Mouse (Mus musculus) heart, embryonic 11.5 days (tissue): ENCODE data around the gene Inmt. TPM values are rescaled to one million over a fixed set of nuclear protein-coding genes. Genes with fewer than 3 reads are reported as not detected.
A peak's percentile ranks its signal among the peaks of the same experiment; 100 is the strongest.

ENCODE experiments used
- ATAC-seq: fragments of 200-750 bp; cut with Nextera tagmentation; replicated peaks from 2 replicates; pipeline ENCODE4 v1.8.0; 2017; ENCODE audit warnings: moderate library complexity; ENCODE audit not compliant: insufficient number of reproducible peaks, low FRiP score, low TSS enrichment
- H3K27ac ChIP-seq: fragments of 300-500 bp; sonication (generic); 2 replicates; pipeline ENCODE4 v1.5.1; 2014; ENCODE audit warnings: mild to moderate bottlenecking, low read depth, low read length
- H3K27me3 ChIP-seq: fragments of 300-500 bp; sonication (generic); 2 replicates; pipeline ENCODE4 v1.6.1; 2014; ENCODE audit warnings: mild to moderate bottlenecking, low read length, mixed read lengths; ENCODE audit not compliant: control insufficient read depth, insufficient read depth
- H3K36me3 ChIP-seq: fragments of 300-500 bp; sonication (generic); 2 replicates; pipeline ENCODE4 v1.6.1; 2014; ENCODE audit warnings: mild to moderate bottlenecking, low read length, moderate library complexity, mixed read lengths; ENCODE audit not compliant: control insufficient read depth, insufficient read depth
- H3K4me1 ChIP-seq: fragments of 300-500 bp; sonication (generic); 2 replicates; pipeline ENCODE4 v1.6.1; 2014; ENCODE audit warnings: low read length; ENCODE audit not compliant: control insufficient read depth, insufficient read depth
- H3K4me2 ChIP-seq: fragments of 300-500 bp; sonication (generic); 2 replicates; pipeline ENCODE4 v1.6.1; 2014; ENCODE audit warnings: mild to moderate bottlenecking, moderate library complexity
- H3K4me3 ChIP-seq: fragments of 300-500 bp; sonication (generic); 2 replicates; pipeline ENCODE4 v1.5.1; 2014; ENCODE audit warnings: low read depth, low read length
- H3K9ac ChIP-seq: fragments of 300-500 bp; sonication (generic); 2 replicates; pipeline ENCODE4 v1.6.1; 2014; ENCODE audit warnings: mild to moderate bottlenecking, low read depth, low read length, moderate library complexity
- H3K9me3 ChIP-seq: fragments of 300-500 bp; sonication (generic); replicated peaks from 2 replicates; pipeline ENCODE4 v1.6.1; 2016; ENCODE audit warnings: low read length; ENCODE audit not compliant: control insufficient read depth
- WGBS: fragments of 180-500 bp; shearing (Covaris S2); extraction: QIAGEN DNeasy Blood & Tissue Kit; methylation state at CpG from one replicate; pipeline ENCODE4 v1.1.7; 2014; ENCODE audit not compliant: insufficient replicate concordance; 5-methylcytosine and 5-hydroxymethylcytosine counted together
- polyA plus RNA-seq: library from polyadenylated mRNA; unstranded; fragments of >200 nt; fragmentation: Nextera tagmentation; extraction: Ambion mirVana; gene quantifications from 2 replicates; pipeline ENCODE4 v1.2.1, GENCODE M21; 2014

Inmt gene
- polyA plus RNA-seq, 1 experiment from 2014 or later: not detected

GRCm38 (mm10) chr6:55152226-55152625, 22.6 kb downstream of the Inmt start:
- no peak overlapping the region for H3K27ac ChIP-seq
- 86% methylated on average over 3 of the region's 3 CpGs for WGBS
- no peak overlapping the region for H3K4me3 ChIP-seq
- no peaks in the 10 kb centered on the region for H3K36me3 ChIP-seq
- H3K9me3 ChIP-seq: no peaks in the 10 kb centered on the region
- no peaks in the 10 kb centered on the region for H3K27me3 ChIP-seq
- no peaks in the 10 kb centered on the region for H3K4me1 ChIP-seq
- no peak overlapping the region for H3K4me2 ChIP-seq
- ATAC-seq: no peak
- H3K9ac ChIP-seq: no peak overlapping the region

- Histone ChIP-seq H3K9me3 (no peaks in the 10 kb centered on the region; the same call in 1 of the 2 replicates), H3K4me3 (no peak overlapping the region), H3K9ac (no peak overlapping the region), H3K4me2 (no peak overlapping the region), H3K27ac (no peak overlapping the region), H3K4me1 (no peaks in the 10 kb centered on the region), H3K36me3 (no peaks in the 10 kb centered on the region), H3K27me3 (no peaks in the 10 kb centered on the region)
- no peak for ATAC-seq
- 49% methylated on average over 4 of the region's 4 CpGs for WGBS
Observed at GRCm38 (mm10) chr6:55146138-55146537, 28.7 kb downstream of the Inmt start.

- ATAC-seq: no peak
- no peak overlapping the region for H3K4me2 ChIP-seq
- H3K36me3 ChIP-seq: no peaks in the 10 kb centered on the region
- 70% methylated on average over 5 of the region's 5 CpGs for WGBS
- H3K9ac ChIP-seq: no peak overlapping the region
- no peak overlapping the region for H3K4me3 ChIP-seq
- H3K9me3 ChIP-seq: no peaks in the 10 kb centered on the region; the same call in 1 of the 2 replicates
- H3K4me1 ChIP-seq: no peaks in the 10 kb centered on the region
- H3K27ac ChIP-seq: no peak overlapping the region
- no peaks in the 10 kb centered on the region for H3K27me3 ChIP-seq
Observed at GRCm38 (mm10) chr6:55145285-55145684, 29.6 kb downstream of the Inmt start.

- Histone ChIP-seq H3K36me3 (no peaks in the 10 kb centered on the region), H3K9ac (no peak overlapping the region), H3K27me3 (no peaks in the 10 kb centered on the region), H3K4me3 (no peak overlapping the region), H3K27ac (no peak overlapping the region), H3K9me3 (no peaks in the 10 kb centered on the region), H3K4me1 (peaks cover 5% of the 10 kb centered on the region), H3K4me2 (no peak overlapping the region)
- no peak for ATAC-seq
Observed at GRCm38 (mm10) chr6:55138343-55138742, 36.5 kb downstream of the Inmt start.

GRCm38 (mm10) chr6:55133425-55133824, 41.4 kb downstream of the Inmt start:
- no peaks in the 10 kb centered on the region for H3K9me3 ChIP-seq
- H3K4me3 ChIP-seq: no peak overlapping the region
- WGBS: 43% methylated on average over 1 of the region's 1 CpGs
- peaks cover 31% of the 10 kb centered on the region for H3K4me1 ChIP-seq
- H3K36me3 ChIP-seq: no peaks in the 10 kb centered on the region
- no peak for ATAC-seq
- peak overlapping the region; percentile 55 for H3K4me2 ChIP-seq
- H3K9ac ChIP-seq: 0 out of 2 replicates have a peak overlapping the region, but pooled peaks have one; percentile 58
- no peaks in the 10 kb centered on the region for H3K27me3 ChIP-seq
- peak overlapping the region; percentile 82 for H3K27ac ChIP-seq

DNA sequence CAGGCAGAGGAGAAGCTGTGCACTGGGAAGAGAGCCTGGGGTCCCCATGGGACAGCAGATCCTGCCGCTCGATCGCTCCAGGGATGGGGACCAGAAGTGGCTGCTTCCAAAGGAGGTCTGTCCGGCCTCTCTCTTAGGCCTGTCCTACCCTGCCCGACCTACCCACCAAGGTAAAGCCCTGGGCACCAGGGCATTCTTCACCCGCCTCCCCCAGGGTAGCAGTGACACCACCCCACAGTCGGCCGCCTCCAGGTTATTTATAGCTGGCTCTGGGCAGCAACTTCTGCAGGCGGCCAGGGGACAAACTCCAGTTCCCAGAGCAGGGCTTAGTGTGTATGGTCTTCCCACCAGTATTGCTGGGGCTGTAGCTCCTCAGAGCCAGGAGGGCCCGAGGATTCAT, 42.0 kb downstream of the Inmt start, which contains the start of gene Crhr2:
Gene Crhr2 (minus strand): TSS at position 223 of the 400 bp plus-strand sequence.
- H3K4me3 ChIP-seq: peak within 1 kb of the TSS; percentile 25
- H3K27ac ChIP-seq: peak within 1 kb of the TSS; percentile 82
- peak within 1 kb of the TSS; percentile 55 for H3K4me2 ChIP-seq
- peak; percentile 31; the same call in 1 of the 2 replicates for ATAC-seq
- H3K4me1 ChIP-seq: peaks cover 31% of the 10 kb centered on the region
- WGBS: 41% methylated on average over 10 of the region's 10 CpGs
- no peaks in the 10 kb centered on the region for H3K36me3 ChIP-seq
- H3K9ac ChIP-seq: peak within 1 kb of the TSS; percentile 58
- no peaks in the 10 kb centered on the region for H3K27me3 ChIP-seq
- no peaks in the 10 kb centered on the region for H3K9me3 ChIP-seq

DNA sequence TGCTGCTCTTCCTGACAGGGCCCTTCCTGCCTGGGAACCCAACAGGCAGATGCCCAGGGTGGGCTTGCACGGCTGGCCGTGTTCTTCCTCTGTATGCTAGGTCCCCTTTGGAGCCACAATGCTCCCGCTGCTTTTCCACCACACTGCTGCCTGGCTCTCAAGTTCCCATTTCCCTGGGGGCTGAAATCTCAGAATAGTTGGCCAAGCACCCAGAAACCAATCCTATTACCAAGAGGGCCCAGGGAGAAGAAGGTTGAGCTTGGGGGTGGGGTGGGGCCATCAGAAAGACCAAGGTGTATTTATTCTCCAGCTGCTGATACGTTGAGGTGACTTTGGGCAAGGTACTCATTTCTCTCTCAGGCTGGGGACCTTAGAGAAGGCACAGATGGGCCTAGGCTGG, 43.5 kb downstream of the Inmt start:
- no peak overlapping the region for H3K9ac ChIP-seq
- H3K27me3 ChIP-seq: no peaks in the 10 kb centered on the region
- no peaks in the 10 kb centered on the region for H3K36me3 ChIP-seq
- no peak overlapping the region for H3K4me2 ChIP-seq
- ATAC-seq: no peak
- no peaks in the 10 kb centered on the region for H3K9me3 ChIP-seq
- H3K4me1 ChIP-seq: peaks cover 31% of the 10 kb centered on the region
- H3K27ac ChIP-seq: peak overlapping the region; percentile 8; the same call in 1 of the 2 replicates
- no peak overlapping the region for H3K4me3 ChIP-seq
- 72% methylated on average over 4 of the region's 4 CpGs for WGBS

- Histone ChIP-seq H3K27me3 (no peaks in the 10 kb centered on the region), H3K36me3 (no peaks in the 10 kb centered on the region), H3K4me3 (no peak overlapping the region), H3K9ac (no peak overlapping the region), H3K4me1 (peaks cover 31% of the 10 kb centered on the region), H3K27ac (peak overlapping the region; percentile 8; the same call in 1 of the 2 replicates), H3K9me3 (no peaks in the 10 kb centered on the region), H3K4me2 (no peak overlapping the region)
- 14% methylated on average over 6 of the region's 6 CpGs for WGBS
- ATAC-seq: no peak
Observed at GRCm38 (mm10) chr6:55130631-55131030, 44.2 kb downstream of the Inmt start.

- ATAC-seq: no peak
- no peak overlapping the region for H3K27ac ChIP-seq
Observed at GRCm38 (mm10) chr6:55128391-55128790, 46.5 kb downstream of the Inmt start.

More at GRCm38 (mm10) chr6:55128391-55128790, 46.5 kb downstream of the Inmt start:
- no peaks in the 10 kb centered on the region for H3K36me3 ChIP-seq
- no peak overlapping the region for H3K4me3 ChIP-seq
- peaks cover 9% of the 10 kb centered on the region; the same call in 1 of the 2 replicates for H3K27me3 ChIP-seq
- no peak overlapping the region for H3K9ac ChIP-seq
- no peaks in the 10 kb centered on the region for H3K9me3 ChIP-seq
- H3K4me1 ChIP-seq: peaks cover 26% of the 10 kb centered on the region
- no peak overlapping the region for H3K4me2 ChIP-seq
